Mouse (Mus musculus) bone marrow macrophage, adult 2 months (primary cell): ENCODE measurements at regions not wholly inside any gene's neighbourhood (a gene's known extent, or its start where the extent isn't known, plus 50 kb on each side); places are given as distances from the start of the nearest gene placed in this dataset.

Experiments
- H3K27ac ChIP-seq: 2 replicates; pipeline ENCODE4 v1.5.1; 2012; ENCODE audit warnings: low read depth, low read length; ENCODE audit not compliant: insufficient read depth
- H3K4me1 ChIP-seq: 2 replicates; pipeline ENCODE4 v1.6.1; 2012; ENCODE audit warnings: low read length; ENCODE audit not compliant: control insufficient read depth, insufficient read depth
- H3K4me3 ChIP-seq: 2 replicates; pipeline ENCODE4 v1.5.1; 2012; ENCODE audit warnings: mild to moderate bottlenecking, low read length, moderate library complexity; ENCODE audit not compliant: insufficient read depth
- CTCF ChIP-seq: IDR thresholded peaks from 2 replicates; pipeline ENCODE4 v1.5.1; 2012; ENCODE audit warnings: low read depth, mild to moderate bottlenecking, low read length, moderate library complexity
- POLR2A ChIP-seq: IDR thresholded peaks from 2 replicates; pipeline ENCODE4 v1.6.1; 2012; ENCODE audit warnings: mild to moderate bottlenecking, low read depth, low read length, borderline replicate concordance

DNA sequence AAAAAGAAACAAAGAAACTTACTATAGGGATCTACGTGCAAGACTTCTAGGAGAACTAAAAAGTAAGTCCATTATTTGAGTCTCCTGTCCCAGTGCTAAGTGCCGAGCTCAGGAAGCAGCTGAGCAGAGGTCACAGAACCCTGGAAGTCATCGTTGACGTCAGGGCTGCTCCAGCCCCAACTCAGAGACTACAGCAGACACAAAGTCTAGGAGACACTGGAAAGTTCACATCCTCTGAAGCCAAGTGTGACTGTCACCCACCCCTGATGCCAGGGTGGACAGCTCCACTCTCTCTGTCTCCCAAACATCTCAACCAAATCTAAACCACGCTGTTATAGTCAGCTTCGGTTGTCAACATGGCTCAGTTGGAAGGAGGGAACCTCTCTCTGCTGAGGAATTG is 124.9 kb downstream of the Rpap3 start:
- Histone ChIP-seq H3K4me1 (peaks cover 11% of the 10 kb centered on the region), H3K4me3 (no peak overlapping the region), H3K27ac (no peak overlapping the region)
- TF ChIP-seq CTCF (no peak), POLR2A (no peak)

DNA sequence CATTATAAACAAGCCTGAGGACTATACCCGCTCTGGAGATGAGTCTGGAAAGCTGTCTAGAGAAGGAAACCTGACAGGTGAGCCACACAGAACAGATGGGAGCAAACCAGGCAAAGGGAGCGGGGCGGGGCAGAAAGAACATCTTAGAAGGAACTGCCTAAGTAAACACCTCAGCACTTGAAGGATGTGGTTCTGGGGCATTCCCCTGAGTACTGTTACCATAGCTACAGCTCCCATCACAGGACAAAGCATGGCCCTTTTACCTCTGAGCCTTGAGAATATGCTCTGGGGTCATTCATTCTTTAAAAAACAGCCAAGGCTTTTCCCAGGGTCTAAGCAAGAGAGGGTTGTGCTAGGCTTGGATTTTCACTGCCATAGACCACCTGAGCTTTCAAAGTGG is 127.6 kb downstream of the Rpap3 start:
- Histone ChIP-seq H3K27ac (no peak overlapping the region), H3K4me3 (no peak overlapping the region)
- TF ChIP-seq CTCF (no peak), POLR2A (no peak)

DNA sequence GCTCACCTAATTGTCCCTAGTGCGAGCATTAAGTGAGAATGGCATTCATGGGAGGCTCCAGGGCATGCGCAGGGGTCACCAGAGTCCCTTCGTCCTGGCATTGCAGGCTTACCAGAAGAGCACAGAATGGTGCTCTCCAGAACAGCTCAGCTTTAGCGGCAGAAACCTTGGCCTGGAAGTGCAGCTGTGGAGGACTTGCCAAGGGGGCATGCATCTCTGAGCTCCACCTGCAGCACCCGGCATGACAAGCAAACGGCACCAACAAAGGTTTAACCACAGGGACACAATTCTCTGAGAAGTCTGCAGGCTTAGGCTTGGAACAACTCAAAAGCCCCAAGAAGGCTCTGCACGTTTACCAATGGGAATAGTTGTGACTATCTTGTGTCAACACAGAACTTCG is 128.4 kb downstream of the Rpap3 start:
- Histone ChIP-seq H3K4me1 (peaks cover 11% of the 10 kb centered on the region), H3K27ac (no peak overlapping the region; the same call in 1 of the 2 replicates)
- TF ChIP-seq POLR2A: no peak
- no peak for TF ChIP-seq CTCF

More for the DNA sequence above, 127.6 kb downstream of the Rpap3 start:
- peaks cover 11% of the 10 kb centered on the region for H3K4me1 ChIP-seq

DNA sequence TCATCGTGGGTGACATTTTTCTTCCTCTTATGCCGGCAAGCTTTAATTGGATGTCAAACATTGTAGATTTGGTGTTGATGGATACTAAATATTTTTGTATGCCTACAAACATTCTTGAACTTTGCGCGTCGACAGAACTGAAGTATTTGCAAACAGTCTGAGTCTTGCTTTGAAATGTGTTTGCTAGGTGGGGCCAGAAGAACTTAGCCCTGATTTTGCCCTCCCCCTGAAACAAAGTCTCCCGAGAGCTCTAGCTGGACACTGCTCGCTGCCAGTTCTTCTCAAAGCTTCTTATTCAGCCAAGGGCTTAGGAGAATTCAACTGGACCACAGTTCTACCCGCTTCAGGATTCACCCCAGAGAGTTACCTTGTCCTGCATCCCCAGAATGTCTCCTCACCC is 133.0 kb downstream of the Rpap3 start:
- TF ChIP-seq CTCF (no peak), POLR2A (no peak)
- Histone ChIP-seq H3K4me1 (peaks cover 11% of the 10 kb centered on the region), H3K27ac (no peak overlapping the region), H3K4me3 (no peak overlapping the region)

More for the DNA sequence above, 128.4 kb downstream of the Rpap3 start:
- no peak overlapping the region for H3K4me3 ChIP-seq

DNA sequence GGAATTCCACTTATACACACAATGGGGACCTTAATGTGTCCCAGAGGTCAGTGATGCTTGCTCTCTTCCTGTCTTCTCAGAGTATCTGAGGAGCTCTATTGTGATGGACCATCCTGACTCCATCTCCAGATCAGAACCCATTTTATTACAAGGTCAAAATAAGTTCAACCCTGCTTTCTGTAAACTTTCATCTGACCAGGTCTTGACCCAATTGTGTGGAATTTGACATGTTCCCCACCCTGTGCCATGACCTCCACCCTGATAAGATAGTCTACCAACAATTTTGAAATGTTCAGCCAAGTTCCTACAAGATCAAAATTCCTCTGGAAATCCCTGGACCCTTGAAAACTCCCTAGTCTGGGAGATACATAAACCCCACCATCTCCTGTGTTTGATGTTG is 133.7 kb downstream of the Rpap3 start:
- TF ChIP-seq CTCF (no peak), POLR2A (no peak)
- Histone ChIP-seq H3K27ac (no peak overlapping the region), H3K4me1 (peaks cover 7% of the 10 kb centered on the region), H3K4me3 (no peak overlapping the region)

DNA sequence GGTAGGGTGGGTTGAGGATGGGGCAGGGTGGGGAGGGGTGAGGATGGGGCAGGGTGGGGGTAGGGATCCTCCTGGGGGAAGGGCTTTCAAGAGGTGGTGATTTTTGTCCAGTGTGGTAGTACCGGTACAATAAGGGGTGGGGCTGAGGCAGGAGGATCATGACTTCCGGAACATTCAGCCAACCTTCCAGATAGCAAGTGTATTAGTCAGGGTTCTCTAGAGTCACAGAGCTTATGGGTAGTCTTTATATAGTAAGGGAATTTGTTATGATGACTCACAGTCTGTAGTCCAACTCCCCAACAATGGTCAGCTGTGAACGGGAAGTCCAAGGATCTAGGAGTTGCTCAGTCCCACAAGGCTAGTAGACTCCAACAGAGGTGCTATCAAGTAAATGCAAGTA is 145.5 kb downstream of the Rpap3 start:
- no peak overlapping the region for H3K27ac ChIP-seq
- TF ChIP-seq CTCF (no peak), POLR2A (no peak)

DNA sequence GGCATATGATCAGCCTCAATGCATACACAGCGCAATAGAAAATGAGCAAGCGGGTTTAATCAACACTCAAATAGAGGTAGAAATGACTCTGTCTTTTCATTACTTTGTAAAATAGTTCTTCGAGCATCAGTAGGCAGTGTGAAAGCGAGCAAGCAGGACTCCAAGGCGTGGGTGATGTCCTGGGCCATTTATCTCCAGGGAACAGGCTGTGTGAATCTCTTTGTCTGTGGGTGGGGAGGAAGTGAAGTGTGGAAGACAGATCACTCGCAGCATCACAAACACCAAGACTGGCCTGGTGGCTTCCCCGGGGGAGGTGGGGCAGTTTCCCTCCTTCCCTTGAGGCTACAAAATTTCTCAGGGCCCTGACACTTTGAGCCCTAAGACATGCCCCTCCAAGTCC is 146.9 kb downstream of the Rpap3 start:
- no peak for TF ChIP-seq CTCF
- no peak for TF ChIP-seq POLR2A
- no peak overlapping the region for H3K4me3 ChIP-seq
- no peak overlapping the region for H3K27ac ChIP-seq
- no peaks in the 10 kb centered on the region for H3K4me1 ChIP-seq

More for the DNA sequence above, 145.5 kb downstream of the Rpap3 start:
- no peaks in the 10 kb centered on the region for H3K4me1 ChIP-seq
- no peak overlapping the region for H3K4me3 ChIP-seq

DNA sequence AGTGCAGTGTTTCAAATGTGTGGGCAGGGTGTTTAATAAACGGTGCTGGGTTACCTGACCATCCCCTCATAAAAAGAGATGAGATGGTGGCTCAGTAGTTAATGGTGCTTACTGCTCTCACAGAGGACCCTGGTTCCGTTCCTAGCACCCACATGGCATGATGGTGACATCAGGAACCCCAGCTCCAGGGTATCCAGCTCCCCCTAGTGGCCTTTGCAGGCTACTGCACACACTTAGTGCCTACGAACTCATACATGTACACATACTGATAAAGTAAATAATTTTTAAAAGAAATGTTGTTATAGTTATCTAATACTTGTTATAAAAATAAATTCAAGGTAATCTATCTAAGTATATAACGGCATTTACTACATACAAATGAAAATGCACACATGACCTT is 157.3 kb downstream of the Rpap3 start:
- no peak for TF ChIP-seq CTCF
- TF ChIP-seq POLR2A: no peak
- H3K4me1 ChIP-seq: no peaks in the 10 kb centered on the region
- no peak overlapping the region for H3K27ac ChIP-seq
- H3K4me3 ChIP-seq: no peak overlapping the region

DNA sequence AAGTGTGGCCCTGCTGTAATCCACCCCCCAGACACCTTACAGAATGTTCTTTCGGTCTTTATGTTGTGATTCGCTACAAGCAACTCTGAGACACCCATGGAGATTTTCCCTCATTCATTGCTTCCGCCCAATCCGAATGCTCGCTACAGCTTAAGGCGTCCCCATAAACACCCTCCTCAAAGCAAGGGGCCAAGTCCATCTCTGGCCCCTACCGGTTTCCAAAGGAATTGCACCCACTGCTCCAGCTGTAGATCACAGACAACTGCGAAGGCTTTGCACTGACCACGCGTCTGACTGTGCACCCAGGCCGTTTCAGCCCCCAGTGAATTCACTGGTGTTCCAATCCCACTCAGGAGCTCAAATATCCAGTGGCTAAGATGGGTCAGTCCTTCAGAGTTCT is 160.6 kb downstream of the Rpap3 start:
- Histone ChIP-seq H3K27ac (no peak overlapping the region), H3K4me3 (no peak overlapping the region), H3K4me1 (no peaks in the 10 kb centered on the region)
- TF ChIP-seq POLR2A (no peak), CTCF (no peak)

DNA sequence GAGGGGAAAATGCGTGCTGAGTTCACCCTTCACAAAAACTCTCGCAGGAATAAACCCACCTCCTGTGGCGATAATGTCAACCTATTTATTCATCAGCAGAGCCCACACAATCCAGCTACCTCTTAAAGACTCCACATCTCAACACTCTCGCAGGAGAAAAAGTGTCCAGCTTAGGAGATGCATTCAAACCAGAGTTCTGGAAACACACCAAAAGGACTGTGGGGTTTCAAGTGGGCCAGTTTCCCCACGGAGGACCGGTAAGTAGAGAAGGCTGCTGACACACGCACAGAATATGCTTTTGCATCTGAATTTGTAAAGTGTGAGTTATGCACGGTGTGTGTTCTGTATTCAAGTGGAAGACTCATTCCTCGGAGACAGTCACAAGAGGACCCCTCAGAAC is 164.0 kb downstream of the Rpap3 start:
- TF ChIP-seq CTCF (no peak), POLR2A (no peak)
- no peak overlapping the region for H3K27ac ChIP-seq
- H3K4me1 ChIP-seq: no peaks in the 10 kb centered on the region
- no peak overlapping the region for H3K4me3 ChIP-seq

DNA sequence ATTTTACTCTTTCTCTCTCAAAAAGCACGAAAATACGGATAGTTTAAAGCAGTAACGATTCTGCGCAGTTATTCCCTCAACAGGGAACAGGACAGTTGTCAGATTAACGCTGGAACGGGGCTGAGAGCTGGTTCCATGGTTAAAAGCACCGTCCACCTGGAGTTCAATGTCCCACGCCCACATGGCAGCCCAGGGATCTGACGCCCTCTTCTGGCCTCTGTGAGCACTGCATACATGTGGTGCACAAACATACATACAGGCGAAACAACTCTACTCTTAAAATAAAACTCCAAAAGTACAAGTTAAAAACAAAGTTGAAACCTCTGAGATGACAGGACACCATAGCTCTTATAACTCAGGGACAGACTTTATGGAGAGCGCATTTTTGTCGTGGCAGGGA is 169.5 kb downstream of the Rpap3 start:
- Histone ChIP-seq H3K4me1 (peaks cover 3% of the 10 kb centered on the region), H3K4me3 (no peak overlapping the region), H3K27ac (no peak overlapping the region)
- TF ChIP-seq POLR2A: no peak
- no peak for TF ChIP-seq CTCF
